Mouse (Mus musculus): ENCODE measurements around the gene Cdh13.

Cdh13 gene

DNA sequence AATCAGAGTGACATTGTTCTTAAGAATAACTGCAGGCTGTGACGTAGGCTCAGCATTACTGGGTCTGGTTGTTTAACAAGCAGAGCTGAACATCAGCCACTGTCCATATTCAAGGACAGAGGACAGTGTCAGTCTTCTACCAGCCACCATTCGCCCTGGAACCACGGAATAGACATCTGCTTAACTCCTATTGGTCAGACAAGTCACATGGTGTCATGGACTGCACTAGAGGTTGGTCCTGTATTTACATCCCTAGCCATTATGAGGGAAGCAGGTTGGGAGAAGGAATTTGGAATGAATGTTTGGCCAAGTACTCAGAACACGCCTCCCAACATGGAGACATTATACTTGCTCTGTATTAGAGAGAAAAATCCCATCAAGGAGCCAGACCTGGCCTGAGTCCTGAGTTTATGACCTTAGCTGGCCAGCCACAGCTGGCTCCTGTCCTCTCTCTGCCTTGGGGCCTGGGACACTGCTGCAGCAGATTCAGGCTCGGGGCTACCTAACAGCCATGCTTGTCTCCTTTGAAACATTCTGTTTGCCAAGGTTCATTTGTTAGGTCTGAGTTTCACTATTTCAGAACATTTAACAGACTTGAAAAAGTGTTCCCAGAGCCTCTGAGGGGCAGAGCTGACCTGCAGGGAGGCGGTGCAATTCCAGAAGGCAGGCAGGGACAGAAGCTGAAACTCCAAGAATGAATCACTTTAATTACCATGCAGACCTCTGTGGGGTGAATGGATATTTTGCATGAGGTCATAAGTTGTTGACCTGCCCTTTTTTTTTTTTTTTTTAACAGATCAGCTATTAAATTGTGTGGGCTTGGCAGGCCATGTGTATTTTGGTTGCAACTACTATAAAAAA lies 282.6 kb downstream of the Cdh13 start:
- no peak for DNase-seq (ENCODE audit: inconsistent ontology term)

- DNase-seq (ENCODE audit: inconsistent ontology term): no peak
These were observed 285.8 kb downstream of the Cdh13 start for GRCm38 (mm10) chr8:118569366-118569765.

- no peak for DNase-seq (ENCODE audit: inconsistent ontology term)
These were observed 297.7 kb downstream of the Cdh13 start for GRCm38 (mm10) chr8:118581256-118581655.

GRCm38 (mm10) chr8:118582185-118582584 lies 298.7 kb downstream of the Cdh13 start:
- no peak for DNase-seq (ENCODE audit: inconsistent ontology term)

- no peak for DNase-seq (ENCODE audit: inconsistent ontology term)
These were observed 304.4 kb downstream of the Cdh13 start for GRCm38 (mm10) chr8:118587981-118588380.

DNA sequence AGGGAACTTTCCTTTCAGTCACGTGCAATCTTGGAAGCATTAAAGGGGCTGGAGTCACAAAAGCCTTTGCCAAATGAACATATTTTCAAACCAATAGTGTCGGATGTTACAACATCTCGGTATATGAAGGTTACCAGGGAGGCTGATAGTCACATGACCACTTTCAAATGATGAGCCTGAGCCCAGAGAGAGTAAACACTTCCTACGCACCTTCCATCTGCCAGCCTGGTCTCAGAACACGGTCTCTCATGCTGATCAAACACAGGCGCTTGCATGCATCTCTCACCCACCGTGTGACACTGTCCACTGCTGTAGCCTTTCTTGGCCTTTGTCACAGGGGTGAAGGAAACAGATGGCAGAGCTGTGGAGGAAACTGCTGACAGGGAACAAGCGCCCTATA lies 313.3 kb downstream of the Cdh13 start:
- no peak for DNase-seq (ENCODE audit: inconsistent ontology term)

GRCm38 (mm10) chr8:118601376-118601775 lies 317.8 kb downstream of the Cdh13 start:
- DNase-seq (ENCODE audit: inconsistent ontology term): no peak

GRCm38 (mm10) chr8:118602074-118602473 lies 318.5 kb downstream of the Cdh13 start:
- DNase-seq (ENCODE audit: inconsistent ontology term): peak; percentile 18

DNA sequence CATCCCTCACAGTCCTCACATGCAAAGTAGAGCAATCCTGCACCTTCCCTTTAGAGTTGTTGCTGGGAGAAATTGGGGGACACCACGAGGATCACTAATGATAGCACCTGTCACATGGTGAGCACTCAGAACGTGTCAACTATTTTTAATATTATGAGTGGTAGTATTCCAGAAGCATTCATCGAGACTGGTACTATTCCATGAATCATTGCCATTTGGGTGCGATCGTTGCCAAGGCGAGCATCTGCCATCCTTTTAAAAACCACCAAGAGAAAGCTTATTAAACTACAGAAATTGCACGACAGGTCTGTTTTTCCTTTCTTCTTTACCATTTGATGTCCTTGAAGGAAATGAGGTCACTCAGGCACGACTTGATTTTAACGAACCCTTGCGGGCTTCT lies 328.0 kb downstream of the Cdh13 start:
- DNase-seq (ENCODE audit: inconsistent ontology term): no peak

DNA sequence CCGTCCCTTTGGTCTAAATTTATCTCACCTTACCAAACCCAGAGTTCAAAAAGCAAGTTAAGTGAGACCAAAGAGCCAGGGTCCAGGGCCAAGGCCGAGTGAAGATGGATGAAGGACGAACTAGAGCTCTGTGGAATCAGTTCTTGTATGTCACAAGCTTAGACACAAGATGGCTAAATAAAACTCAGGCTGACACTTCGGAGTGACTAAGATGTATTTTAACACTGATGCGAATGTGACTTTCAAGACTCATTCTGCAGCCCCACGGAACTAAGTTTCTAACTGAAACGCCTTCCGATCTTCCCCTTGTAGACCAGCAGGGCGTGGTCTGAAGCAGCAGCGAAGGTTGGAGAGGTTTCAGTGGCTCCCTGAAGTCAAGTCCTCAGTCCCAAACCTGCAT lies 334.7 kb downstream of the Cdh13 start:
- no peak for DNase-seq (ENCODE audit: inconsistent ontology term)

- DNase-seq (ENCODE audit: inconsistent ontology term): no peak
These were observed 342.9 kb downstream of the Cdh13 start for GRCm38 (mm10) chr8:118626425-118626824.

DNA sequence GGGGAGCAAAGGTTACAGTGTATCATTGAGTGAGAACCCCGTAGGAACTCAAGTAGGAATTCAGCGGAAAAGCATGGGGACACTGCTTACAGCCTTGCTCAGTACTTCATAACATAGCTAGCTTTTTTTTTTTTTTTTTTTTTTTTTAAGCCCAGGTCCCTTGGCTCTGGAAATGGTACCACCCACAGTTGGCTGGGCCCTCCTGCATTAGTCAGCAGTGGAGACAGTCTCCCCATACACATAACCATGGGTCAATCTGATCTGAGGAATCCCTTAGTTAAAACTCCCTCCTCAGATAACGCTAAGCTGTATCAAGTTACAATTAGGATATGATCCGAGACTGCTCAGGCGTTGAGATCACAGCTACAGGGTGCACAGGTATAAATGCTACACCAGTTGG lies 344.2 kb downstream of the Cdh13 start:
- DNase-seq (ENCODE audit: inconsistent ontology term): no peak

- no peak for DNase-seq (ENCODE audit: inconsistent ontology term)
These were observed 345.2 kb downstream of the Cdh13 start for GRCm38 (mm10) chr8:118628702-118629101.

- no peak for DNase-seq (ENCODE audit: inconsistent ontology term)
These were observed 351.9 kb downstream of the Cdh13 start for GRCm38 (mm10) chr8:118635296-118636060.

GRCm38 (mm10) chr8:118639606-118640005 lies 356.1 kb downstream of the Cdh13 start:
- no peak for DNase-seq (ENCODE audit: inconsistent ontology term)

DNA sequence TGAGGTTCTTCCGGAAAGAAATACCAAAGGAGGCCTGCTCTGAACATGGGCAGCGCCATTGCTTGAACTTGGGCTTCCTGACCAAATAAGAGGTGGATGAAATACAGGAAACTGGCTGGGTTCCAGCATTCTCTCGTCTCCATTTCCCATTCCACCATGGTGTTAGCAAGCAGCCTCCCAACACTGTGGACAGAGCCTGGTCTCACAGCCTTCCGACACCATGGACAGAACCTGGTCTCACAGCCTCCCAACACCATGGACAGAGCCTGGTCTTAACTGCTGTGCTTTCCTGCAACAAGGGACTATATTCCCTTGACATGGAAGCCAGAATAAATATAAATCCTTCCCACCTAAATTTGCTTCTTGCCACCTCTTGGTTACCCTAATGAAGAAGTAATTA lies 358.3 kb downstream of the Cdh13 start:
- no peak for DNase-seq (ENCODE audit: inconsistent ontology term)

DNA sequence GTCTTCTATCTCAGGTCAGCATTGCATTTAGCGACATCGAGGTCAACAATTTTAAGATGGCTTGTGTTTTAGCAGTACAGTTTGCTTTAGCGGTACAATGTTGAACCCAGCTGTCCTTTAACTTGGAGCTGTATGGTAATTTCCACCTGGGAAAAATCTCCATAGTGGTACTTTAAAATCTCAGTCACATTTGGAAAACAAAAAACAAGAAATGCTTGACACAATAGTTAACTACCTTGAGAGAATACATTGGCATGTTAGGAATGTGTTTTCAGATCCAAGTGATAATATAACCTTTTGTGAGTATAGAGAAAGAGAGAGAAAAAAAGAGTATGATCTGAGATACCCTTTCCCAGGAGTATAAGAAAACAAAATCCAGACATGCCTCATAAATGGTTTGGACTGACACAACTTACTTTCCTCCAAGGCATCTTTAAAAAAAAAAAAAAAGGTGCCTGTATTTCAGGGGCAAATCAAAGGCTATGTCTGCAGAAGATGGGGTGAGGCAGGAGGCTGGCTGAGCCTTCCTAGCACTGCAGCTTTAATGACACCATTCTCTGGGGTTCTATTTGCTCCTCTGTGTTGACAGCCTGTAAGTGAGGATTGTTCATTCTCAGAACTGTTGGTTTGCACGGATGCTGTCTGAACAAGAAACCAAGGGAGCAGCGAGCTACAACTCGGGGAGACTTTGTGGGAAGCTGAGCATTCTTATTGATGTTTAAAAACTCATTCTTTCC lies 365.4 kb downstream of the Cdh13 start:
- no peak for DNase-seq (ENCODE audit: inconsistent ontology term)

DNA sequence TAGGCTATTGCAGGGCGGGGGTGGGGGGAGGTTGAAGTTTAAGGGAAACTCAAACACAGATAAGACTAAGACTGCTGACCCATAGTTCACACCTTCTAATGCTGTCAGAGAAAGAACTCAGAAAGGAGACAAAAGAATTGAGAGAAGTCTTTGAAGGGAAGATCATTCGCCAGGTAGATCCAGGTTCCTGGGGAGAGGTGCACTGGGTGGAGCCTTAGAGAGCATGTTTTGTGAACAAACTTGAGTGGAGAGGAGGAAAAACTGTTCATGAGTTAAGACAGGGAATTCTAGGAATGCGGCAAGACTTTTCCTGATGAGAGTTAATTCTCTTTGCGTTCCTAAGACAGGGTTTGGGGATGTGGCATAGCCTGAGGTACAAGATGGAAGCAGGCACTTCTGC lies 366.4 kb downstream of the Cdh13 start:
- DNase-seq (ENCODE audit: inconsistent ontology term): no peak

- DNase-seq (ENCODE audit: inconsistent ontology term): no peak
These were observed 378.7 kb downstream of the Cdh13 start for GRCm38 (mm10) chr8:118662001-118662829.

DNA sequence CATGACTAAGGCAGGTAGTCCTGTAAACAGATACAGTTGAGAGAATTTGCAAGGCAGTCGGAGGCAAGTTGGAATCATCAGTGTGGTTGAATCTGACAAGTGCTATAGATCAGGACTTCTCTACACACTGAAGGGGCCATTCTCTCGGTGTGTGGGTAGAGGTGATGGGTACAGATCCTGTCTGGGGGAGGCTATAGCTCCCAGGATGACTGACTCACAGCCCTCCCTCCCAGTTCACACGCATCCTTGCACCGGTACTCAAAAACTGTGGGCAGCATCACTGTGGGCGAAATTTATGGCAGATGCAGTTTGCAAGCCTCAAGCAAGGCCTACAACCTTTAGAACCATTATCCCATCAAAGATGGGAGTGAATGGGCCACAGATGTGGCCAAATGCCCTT lies 381.5 kb downstream of the Cdh13 start:
- no peak for DNase-seq (ENCODE audit: inconsistent ontology term)

DNA sequence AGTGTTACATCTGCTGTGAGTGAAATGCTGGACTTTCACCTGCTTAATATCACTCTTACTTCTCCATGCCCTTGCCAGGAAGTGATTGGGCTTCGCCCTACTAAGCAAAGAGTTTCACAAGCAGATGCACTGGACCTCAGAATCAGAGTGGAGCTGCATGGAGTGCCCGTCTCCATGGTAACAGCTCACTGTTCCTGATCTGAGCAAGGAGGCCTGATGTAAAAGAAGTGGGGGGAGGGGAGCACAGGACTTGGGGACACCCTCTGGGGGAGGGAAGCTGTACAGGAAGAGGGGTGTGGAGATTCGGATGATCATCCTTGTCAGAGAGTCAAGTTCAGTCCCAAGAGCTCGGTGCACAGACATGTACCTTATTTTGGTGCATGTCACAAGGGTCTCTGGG lies 384.2 kb downstream of the Cdh13 start:
- DNase-seq (ENCODE audit: inconsistent ontology term): no peak

Measured in Muller cell, postnatal 12 days (primary cell).